In the genomic region with DNA sequence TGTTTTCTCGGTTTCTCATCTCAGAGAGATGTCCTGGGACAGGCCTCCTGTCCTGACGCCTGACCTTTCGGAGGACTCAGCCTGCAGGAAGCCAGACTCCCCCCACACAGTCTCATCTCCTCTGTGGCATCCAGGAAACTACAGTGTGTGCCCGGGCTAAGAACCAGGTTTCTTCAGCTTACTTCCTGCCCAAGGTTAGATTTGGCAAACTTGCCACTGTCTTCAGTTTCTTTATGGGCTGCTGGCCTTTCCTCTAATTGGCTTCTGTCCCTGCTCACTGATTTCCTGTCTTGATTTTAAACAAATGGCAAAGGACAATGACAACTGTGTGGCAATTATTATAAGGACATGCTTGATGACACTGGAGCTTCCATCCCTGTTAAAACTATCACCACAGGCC, we compare ENCODE assay signal across 12 mouse cellular contexts. TPM values are rescaled to one million over a fixed set of nuclear protein-coding genes. Genes with fewer than 3 reads are reported as not detected.
DNase-seq lines count a peak whose midpoint lies in the region; ATAC-seq and TF ChIP-seq lines count a peak whose summit lies in the region.
"Had no signal": no experiment of that assay in that cellular context is flagged by ENCODE, and none has a peak within 500 bp of the region (broad histone marks: within the 10 kb centered on the region; RNA-seq: fewer than 3 reads in every experiment).

No protein-coding gene starts in this region.

- no peak for TF ChIP-seq CTCF in brain, embryonic 14.5 days (IDR thresholded peaks at IDR 0.05; ENCODE audit: borderline replicate concordance, extremely low read depth, insufficient read depth, insufficient read length)
- TF ChIP-seq CTCF in lung, postnatal 0 days (IDR thresholded peaks at IDR 0.05), result no peak

- no peaks in the 10 kb centered on the region for H3K27me3 ChIP-seq in heart, embryonic 15.5 days
- H3K27me3 ChIP-seq in heart, embryonic 10.5 days (ENCODE audit: insufficient read depth, poor library complexity, severe bottlenecking), result no peaks in the 10 kb centered on the region
- H3K27me3 ChIP-seq in lung, postnatal 0 days (replicated peaks; ENCODE audit: insufficient read depth, low read length), result no peaks in the 10 kb centered on the region
- H3K27me3 ChIP-seq in hindbrain, embryonic 14.5 days (ENCODE audit: control insufficient read depth, insufficient read depth, low read length), result no peaks in the 10 kb centered on the region
- H3K27me3 ChIP-seq: embryonic facial prominence, embryonic 15.5 days; forebrain, embryonic 15.5 days; hindbrain, embryonic 15.5 days; limb, embryonic 12.5 days had no signal

- TF ChIP-seq EP300 in lung, postnatal 0 days (IDR thresholded peaks at IDR 0.05), result peak; percentile 83

- no peak for DNase-seq in heart, embryonic 10.5 days (ENCODE audit: low spot score)
- DNase-seq in brain, embryonic 14.5 days (ENCODE audit: low read depth), result peak; percentile 25
- peak; percentile 73 for DNase-seq in lung, postnatal 0 days (ENCODE audit: low spot score)
- DNase-seq in right cerebral cortex, postnatal 10 days (ENCODE audit: low spot score in 2 of 2), result no peak
- no peak for DNase-seq in hindbrain, embryonic 14.5 days (ENCODE audit: low spot score)

- H3K4me2 ChIP-seq in heart, embryonic 15.5 days, result no peak overlapping the region
- no peak overlapping the region for H3K4me2 ChIP-seq in lung, postnatal 0 days (replicated peaks; ENCODE audit: low read depth, low read length)
- no peak overlapping the region for H3K4me2 ChIP-seq in hindbrain, embryonic 14.5 days (replicated peaks)
- H3K4me2 ChIP-seq: embryonic facial prominence, embryonic 15.5 days; forebrain, embryonic 15.5 days; hindbrain, embryonic 15.5 days; limb, embryonic 12.5 days had no signal

- H3K9me3 ChIP-seq in heart, embryonic 15.5 days (replicated peaks), result no peaks in the 10 kb centered on the region
- H3K9me3 ChIP-seq in heart, embryonic 10.5 days, result 0 out of 2 replicates have a peak, but pooled peaks cover 5% of the 10 kb centered on the region
- H3K9me3 ChIP-seq in lung, postnatal 0 days (ENCODE audit: low read length), result no peaks in the 10 kb centered on the region
- no peaks in the 10 kb centered on the region for H3K9me3 ChIP-seq in hindbrain, embryonic 14.5 days (ENCODE audit: control insufficient read depth, low read length)
- H3K9me3 ChIP-seq: embryonic facial prominence, embryonic 15.5 days; forebrain, embryonic 15.5 days; hindbrain, embryonic 15.5 days; limb, embryonic 12.5 days had no signal

- 0 out of 2 replicates have a peak overlapping the region, but pooled peaks have one; percentile 24 for H3K27ac ChIP-seq in heart, embryonic 15.5 days
- H3K27ac ChIP-seq in heart, embryonic 10.5 days, result no peak overlapping the region
- H3K27ac ChIP-seq in lung, postnatal 0 days (ENCODE audit: low read length), result no peak overlapping the region
- no peak overlapping the region for H3K27ac ChIP-seq in hindbrain, embryonic 14.5 days
- H3K27ac ChIP-seq: embryonic facial prominence, embryonic 15.5 days; forebrain, embryonic 15.5 days; heart, adult 2 months; hindbrain, embryonic 15.5 days; limb, embryonic 12.5 days had no signal

- ATAC-seq in heart, embryonic 15.5 days (replicated peaks; ENCODE audit: insufficient number of reproducible peaks, insufficient read depth, low FRiP score, low read depth), result no peak
- peak; percentile 45 for ATAC-seq in activated CD4-positive, CD25-positive, alpha-beta regulatory T cell, adult 4 months
- ATAC-seq in lung, postnatal 0 days, result peak; percentile 49
- no peak for ATAC-seq in hindbrain, embryonic 14.5 days (ENCODE audit: low FRiP score)
- ATAC-seq: forebrain, embryonic 15.5 days had no signal

- peaks cover 20% of the 10 kb centered on the region for H3K4me1 ChIP-seq in heart, embryonic 15.5 days (replicated peaks)
- H3K4me1 ChIP-seq in heart, embryonic 10.5 days, result peaks cover 29% of the 10 kb centered on the region; the same call in 1 of the 2 replicates
- H3K4me1 ChIP-seq in lung, postnatal 0 days (ENCODE audit: insufficient read depth, low read depth, low read length), result peaks cover 5% of the 10 kb centered on the region; the same call in 1 of the 2 replicates
- H3K4me1 ChIP-seq in hindbrain, embryonic 14.5 days (replicated peaks; ENCODE audit: control insufficient read depth, insufficient read depth, low read length), result no peaks in the 10 kb centered on the region; the same call in 1 of the 2 replicates

- H3K4me3 ChIP-seq in heart, embryonic 15.5 days, result no peak overlapping the region
- H3K4me3 ChIP-seq in heart, embryonic 10.5 days, result no peak overlapping the region
- no peak overlapping the region for H3K4me3 ChIP-seq in lung, postnatal 0 days (ENCODE audit: low read depth, low read length)
- no peak overlapping the region for H3K4me3 ChIP-seq in hindbrain, embryonic 14.5 days (replicated peaks; ENCODE audit: low read length)
- H3K4me3 ChIP-seq: embryonic facial prominence, embryonic 15.5 days; forebrain, embryonic 15.5 days; heart, adult 2 months; hindbrain, embryonic 15.5 days; limb, embryonic 12.5 days had no signal

- TF ChIP-seq POLR2A in brain, embryonic 14.5 days (IDR thresholded peaks at IDR 0.05; ENCODE audit: borderline replicate concordance, extremely low read depth, insufficient read depth, insufficient read length, poor library complexity, severe bottlenecking), result no peak

- 65% methylated on average over 4 of the region's 4 CpGs for WGBS in heart, embryonic 15.5 days
- WGBS in heart, embryonic 10.5 days, result 72% methylated on average over 4 of the region's 4 CpGs
- 45% methylated on average over 4 of the region's 4 CpGs for WGBS in lung, postnatal 0 days
- 76% methylated on average over 4 of the region's 4 CpGs for WGBS in hindbrain, embryonic 14.5 days

- no peak overlapping the region for H3K9ac ChIP-seq in heart, embryonic 15.5 days
- H3K9ac ChIP-seq in lung, postnatal 0 days (replicated peaks; ENCODE audit: low read depth), result no peak overlapping the region
- H3K9ac ChIP-seq in hindbrain, embryonic 14.5 days, result no peak overlapping the region
- H3K9ac ChIP-seq: embryonic facial prominence, embryonic 15.5 days; forebrain, embryonic 15.5 days; hindbrain, embryonic 15.5 days; limb, embryonic 12.5 days had no signal

- H3K36me3 ChIP-seq in heart, embryonic 15.5 days, result no peaks in the 10 kb centered on the region
- peaks cover 3% of the 10 kb centered on the region; the same call in 1 of the 2 replicates for H3K36me3 ChIP-seq in heart, embryonic 10.5 days
- H3K36me3 ChIP-seq in lung, postnatal 0 days (ENCODE audit: insufficient read depth, low read length), result no peaks in the 10 kb centered on the region
- H3K36me3 ChIP-seq in hindbrain, embryonic 14.5 days (replicated peaks; ENCODE audit: control insufficient read depth, insufficient read depth), result no peaks in the 10 kb centered on the region
- H3K36me3 ChIP-seq: embryonic facial prominence, embryonic 15.5 days; forebrain, embryonic 15.5 days; hindbrain, embryonic 15.5 days; limb, embryonic 12.5 days had no signal

RNA-seq across cellular contexts. Expression of a gene that starts 10.2 kb away (rescaled TPM):
- 0.43 and 0.70 TPM in 2 replicates for polyA plus RNA-seq in heart, embryonic 15.5 days (2015; fragmentation: Nextera tagmentation; extraction: Ambion mirVana)
- 0.73 and 1.4 TPM in 2 replicates for polyA plus RNA-seq in heart, embryonic 10.5 days (2016; fragmentation: Nextera tagmentation; extraction: Ambion mirVana)
- not detected for polyA plus RNA-seq in activated CD4-positive, CD25-positive, alpha-beta regulatory T cell, adult 4 months (2017; shearing (Covaris generic))
- 0.22 and 0.25 TPM in 2 replicates for polyA plus RNA-seq in brain, embryonic 14.5 days (2012; rRNA removed)
- polyA plus RNA-seq in lung, postnatal 0 days (2015; fragmentation: Nextera tagmentation; extraction: Ambion mirVana), result 0.24 and 0.27 TPM in 2 replicates
- polyA plus RNA-seq in hindbrain, embryonic 14.5 days (2014; fragmentation: Nextera tagmentation; extraction: Ambion mirVana), result 0.10 and 0.40 TPM in 2 replicates
- polyA plus RNA-seq: forebrain, embryonic 15.5 days had no signal

RNA-seq across cellular contexts. Expression of a gene that starts 59.3 kb away (rescaled TPM):
- polyA plus RNA-seq in heart, embryonic 15.5 days (2015; fragmentation: Nextera tagmentation; extraction: Ambion mirVana), result 0.01 and 0.14 TPM in 2 replicates
- polyA plus RNA-seq in heart, embryonic 10.5 days (2016; fragmentation: Nextera tagmentation; extraction: Ambion mirVana), result 0.04 and 0.06 TPM in 2 replicates
- under 1 TPM in 1 of 2 experiments, not detected in 1; 0.10 TPM for polyA plus RNA-seq in activated CD4-positive, CD25-positive, alpha-beta regulatory T cell, adult 4 months (2017; shearing (Covaris generic))
- 1.4 and 4.7 TPM in 2 replicates for polyA plus RNA-seq in brain, embryonic 14.5 days (2012; rRNA removed)
- 0.10 and 0.11 TPM in 2 replicates for polyA plus RNA-seq in lung, postnatal 0 days (2015; fragmentation: Nextera tagmentation; extraction: Ambion mirVana)
- polyA plus RNA-seq in hindbrain, embryonic 14.5 days (2014; fragmentation: Nextera tagmentation; extraction: Ambion mirVana), result 6.8 and 7.6 TPM in 2 replicates
- polyA plus RNA-seq: heart, adult 2 months had no signal

Comparison
In these comparisons a context has a peak if more than half of its experiments do, and no peak if none do; other contexts are left out.
1. ATAC-seq: peak in activated CD4-positive, CD25-positive, alpha-beta regulatory T cell, adult 4 months (single experiment) and lung, postnatal 0 days (single experiment); none in heart, embryonic 15.5 days (single experiment) and hindbrain, embryonic 14.5 days (single experiment).
2. DNase-seq: peak in brain, embryonic 14.5 days (single experiment) and lung, postnatal 0 days (single experiment); none in heart, embryonic 10.5 days (single experiment), right cerebral cortex, postnatal 10 days (0 of 2) and hindbrain, embryonic 14.5 days (single experiment).